Mouse (Mus musculus) left cerebral cortex, postnatal 36 days (tissue): ENCODE measurements at regions not wholly inside any gene's neighbourhood (a gene's known extent, or its start where the extent isn't known, plus 50 kb on each side); places are given as distances from the start of the nearest gene placed in this dataset.

Source experiments
- DNase-seq, 2 experiments: peaks; one replicate each; pipeline ENCODE4 v3.0.0; 2021 to 2022; ENCODE audit warnings: low spot score in 2 of 2, mixed read lengths in 1 of 2
- intact Hi-C: fragments of 180-260 bp; cut with DNase I; formaldehyde crosslinking; loops from one replicate; pipeline ENCODE4 v1.15.1; 2025

GRCm38 (mm10) chr5:74891541-74891940 is 153.0 kb downstream of the Chic2 start:
- intact Hi-C loops = no loop called here
- DNase-seq = no peak

GRCm38 (mm10) chr5:74888934-74889333 is 155.6 kb downstream of the Chic2 start:
- no peak for DNase-seq
- intact Hi-C loops = no loop called here

- no peak for DNase-seq
- intact Hi-C loops = no loop called here
Measured at GRCm38 (mm10) chr5:74885958-74886357, 158.6 kb downstream of the Chic2 start.

- no peak for DNase-seq
- intact Hi-C loops = no loop called here
Measured at GRCm38 (mm10) chr5:74882563-74882962, 162.0 kb downstream of the Chic2 start.

DNA sequence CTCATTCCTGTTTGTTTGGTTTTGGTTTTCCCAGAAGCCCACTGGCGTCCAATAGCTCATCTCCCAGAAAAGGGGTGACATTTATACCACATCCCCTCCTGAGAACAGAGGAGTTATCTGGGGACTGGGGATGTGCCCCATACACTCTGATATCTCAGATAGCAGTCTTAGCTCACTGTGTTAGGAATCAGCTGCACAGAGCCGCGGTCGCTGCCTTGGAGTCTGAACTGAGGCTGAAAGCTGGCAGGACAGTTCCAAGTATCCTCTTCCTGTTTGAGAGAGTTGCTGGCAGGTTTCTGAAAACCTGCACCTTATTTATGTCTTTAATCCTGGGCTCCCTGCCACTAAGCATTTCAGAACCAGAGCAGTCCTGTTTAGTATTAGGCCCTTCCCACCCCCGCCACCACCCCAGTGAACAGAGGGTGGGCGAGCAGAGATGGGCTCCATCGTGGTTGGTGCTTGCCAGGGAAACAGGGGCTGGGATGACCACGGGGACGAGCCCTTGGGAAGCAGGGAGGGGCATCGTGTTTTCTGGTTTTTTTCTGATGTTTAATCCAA is 163.8 kb downstream of the Chic2 start:
- intact Hi-C loops = no loop called here
- no peak for DNase-seq

GRCm38 (mm10) chr5:74880048-74880437 is 164.5 kb downstream of the Chic2 start:
- intact Hi-C loops = no loop called here
- DNase-seq = no peak

DNA sequence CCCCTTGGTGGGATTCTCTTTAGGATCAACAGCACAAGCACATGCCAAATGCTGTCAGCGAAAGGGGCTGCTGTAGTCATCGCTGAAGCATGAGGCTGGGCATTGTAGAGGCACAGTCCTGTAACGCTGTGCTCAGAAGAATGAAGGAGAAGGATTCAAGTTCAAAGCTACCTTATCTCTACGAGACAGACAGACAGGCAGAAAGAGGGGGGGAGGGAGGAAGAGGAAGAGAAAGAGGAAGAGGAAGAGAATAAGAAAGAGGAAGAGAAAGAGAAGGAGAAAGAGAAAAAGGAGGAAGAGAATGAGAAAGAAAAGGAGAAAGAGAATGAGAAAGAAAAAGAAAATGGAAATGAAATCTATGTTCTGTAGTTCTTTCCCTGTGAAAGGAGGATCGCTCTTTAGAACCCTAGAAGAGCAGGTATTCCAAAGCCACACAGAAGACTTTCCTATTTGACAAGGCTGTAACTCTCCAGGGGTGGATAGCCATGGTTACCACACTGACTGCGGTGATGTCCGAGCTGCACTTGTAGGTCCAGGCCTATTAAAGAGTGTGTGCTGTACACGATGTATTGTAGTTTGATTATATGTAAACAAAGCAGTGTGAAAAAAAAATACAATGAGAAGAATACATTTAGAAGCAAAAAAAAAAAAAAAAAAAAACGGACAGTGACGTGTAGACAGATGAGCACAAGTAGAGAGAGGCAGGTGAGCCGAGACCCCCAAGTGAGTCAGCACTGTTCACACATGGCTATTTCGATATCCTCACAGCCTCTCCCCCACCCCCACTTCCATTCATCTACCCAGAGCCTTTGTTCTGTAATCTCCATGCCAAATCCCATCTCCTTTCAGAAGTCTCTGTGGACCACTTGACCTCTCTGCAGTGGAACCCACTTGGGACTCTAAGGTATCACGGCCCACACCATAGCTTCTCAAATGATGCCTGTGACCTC is 165.2 kb downstream of the Chic2 start:
- intact Hi-C loops = no loop called here

GRCm38 (mm10) chr5:74877595-74877994 is 167.0 kb downstream of the Chic2 start:
- intact Hi-C loops = no loop called here
- no peak for DNase-seq

More for the DNA sequence above, 165.2 kb downstream of the Chic2 start:
- no peak for DNase-seq

DNA sequence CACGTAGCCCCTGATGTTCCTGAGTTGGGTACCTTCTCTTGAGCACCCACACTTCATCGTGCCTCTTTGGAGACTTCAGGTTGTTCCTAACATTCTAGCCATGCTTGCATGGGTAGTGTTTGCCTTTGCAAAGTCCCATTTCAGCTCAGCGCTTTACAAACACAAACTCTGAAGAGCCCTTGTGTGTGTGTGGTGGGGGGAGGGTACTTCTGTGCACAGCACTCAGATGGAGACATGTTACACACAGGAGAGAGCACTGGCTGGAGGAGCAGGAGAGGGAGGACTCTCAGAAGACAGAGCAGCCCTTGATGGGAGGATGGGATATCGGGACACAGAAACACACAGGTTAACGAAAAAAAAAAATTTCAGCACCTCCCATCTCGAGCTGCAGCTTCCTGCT is 167.4 kb downstream of the Chic2 start:
- DNase-seq = no peak
- intact Hi-C loops = no loop called here

GRCm38 (mm10) chr5:74874691-74875090 is 169.9 kb downstream of the Chic2 start:
- intact Hi-C loops = no loop called here
- DNase-seq = no peak

DNA sequence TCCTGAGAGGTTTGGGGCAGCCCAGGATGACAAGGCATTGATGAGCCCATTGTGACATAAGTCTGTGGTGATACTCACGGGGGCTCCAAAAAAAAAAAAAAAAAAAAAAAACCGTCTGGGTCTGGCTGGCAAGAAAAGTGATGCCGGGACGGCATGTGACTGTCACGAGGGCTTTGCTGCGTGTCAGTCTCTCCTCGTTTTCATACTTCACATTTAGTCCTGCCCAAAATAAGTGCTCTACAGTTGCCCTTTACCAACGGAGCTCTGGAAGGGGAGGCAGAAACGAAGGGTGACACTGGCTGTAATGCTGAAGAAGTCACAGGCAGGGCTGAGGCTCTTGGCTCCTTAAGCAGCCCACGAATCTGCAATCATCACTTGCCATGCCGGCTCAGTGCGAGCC is 167.9 kb upstream of the Lnx1 start:
- no peak for DNase-seq

GRCm38 (mm10) chr5:74867113-74867785 is 164.5 kb upstream of the Lnx1 start:
- DNase-seq = no peak
- intact Hi-C loops = no loop called here

More for the DNA sequence above, 167.9 kb upstream of the Lnx1 start:
- intact Hi-C loops = no loop called here

DNA sequence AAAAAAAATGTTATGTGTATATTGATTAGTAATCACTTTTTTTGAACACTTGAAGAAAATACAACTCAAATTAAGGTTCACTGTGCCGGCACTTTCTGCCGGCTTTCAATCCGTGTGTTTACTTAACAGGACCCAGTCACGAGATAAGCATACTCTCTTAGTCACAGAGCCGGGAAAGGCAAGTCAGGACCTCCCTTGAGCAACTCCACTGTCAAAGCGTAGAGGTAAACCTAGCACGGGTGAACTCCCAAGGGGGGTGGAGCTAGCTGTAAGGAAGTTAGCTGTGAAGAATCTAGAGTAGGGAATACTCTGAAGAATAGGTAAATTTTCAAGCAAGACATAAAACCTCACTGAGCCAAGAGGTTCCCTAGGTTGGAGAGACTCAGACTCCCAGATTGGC is 164.0 kb upstream of the Lnx1 start:
- no peak for DNase-seq

GRCm38 (mm10) chr5:74865446-74865845 is 162.7 kb upstream of the Lnx1 start:
- intact Hi-C loops = no loop called here
- DNase-seq = no peak

More for the DNA sequence above, 164.0 kb upstream of the Lnx1 start:
- intact Hi-C loops = no loop called here

GRCm38 (mm10) chr5:74864540-74865157 is 161.9 kb upstream of the Lnx1 start:
- intact Hi-C loops = no loop called here
- DNase-seq = no peak

DNA sequence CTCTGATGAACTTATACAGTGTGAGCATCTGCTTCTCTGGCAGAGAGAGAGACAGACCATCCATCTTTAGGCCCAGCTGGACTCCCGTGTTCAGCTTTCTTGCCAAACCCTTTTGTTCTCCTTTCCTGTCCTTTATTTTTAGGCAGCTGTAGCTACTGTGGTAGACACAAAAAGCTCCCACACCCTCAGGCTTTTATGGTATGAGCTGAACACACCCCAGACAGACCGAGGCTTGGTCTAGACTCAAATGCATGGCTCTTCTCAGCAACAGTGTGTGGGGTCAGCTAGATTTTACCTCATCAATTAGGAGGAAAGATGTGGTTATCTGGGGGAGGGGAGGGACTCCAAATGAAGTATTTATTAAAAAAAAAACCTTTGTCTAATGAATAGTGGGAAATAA is 158.6 kb upstream of the Lnx1 start:
- DNase-seq = no peak
- intact Hi-C loops = no loop called here

DNA sequence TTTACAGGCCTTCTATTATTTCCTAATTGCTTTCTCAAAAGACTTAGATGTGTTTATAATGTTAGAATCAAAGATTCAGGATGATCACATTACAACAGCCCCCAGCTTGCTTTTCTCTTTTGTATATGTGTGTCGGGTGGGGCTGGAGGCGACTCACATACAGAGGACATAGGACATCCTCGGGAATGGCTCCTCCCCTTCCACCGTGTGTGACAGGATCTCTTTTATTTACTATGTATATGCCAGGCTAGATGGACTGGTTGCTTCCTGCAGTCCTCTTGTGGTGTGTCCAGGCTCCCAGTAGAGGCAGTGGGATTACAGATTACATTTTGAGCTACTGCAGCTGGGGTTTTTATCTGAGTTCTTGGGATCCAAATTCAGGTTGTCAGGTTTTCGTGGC is 155.1 kb upstream of the Lnx1 start:
- intact Hi-C loops = no loop called here
- no peak for DNase-seq

DNA sequence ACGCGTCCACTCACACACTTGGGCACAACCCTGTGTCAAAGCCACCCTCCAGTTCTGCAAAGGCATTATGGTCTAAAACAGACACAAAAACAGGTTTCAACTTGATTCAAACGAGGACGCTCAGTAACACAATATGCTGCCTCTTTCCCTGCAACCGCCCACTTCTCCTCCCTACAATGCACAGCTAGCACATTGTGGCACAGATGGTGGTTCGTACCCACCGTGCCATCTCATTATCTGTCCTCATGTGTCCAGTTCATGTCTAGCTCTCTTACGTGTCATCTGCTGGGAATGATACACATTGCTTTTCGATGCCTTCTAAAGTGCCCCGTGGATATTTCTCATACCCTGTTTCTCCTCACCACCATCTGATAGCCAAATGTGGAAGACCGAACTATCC is 154.4 kb upstream of the Lnx1 start:
- peak; percentile 54 to 61 for DNase-seq
- intact Hi-C loops = no loop called here

GRCm38 (mm10) chr5:74847824-74848223 is 145.1 kb upstream of the Lnx1 start:
- no peak for DNase-seq
- intact Hi-C loops = no loop called here

DNA sequence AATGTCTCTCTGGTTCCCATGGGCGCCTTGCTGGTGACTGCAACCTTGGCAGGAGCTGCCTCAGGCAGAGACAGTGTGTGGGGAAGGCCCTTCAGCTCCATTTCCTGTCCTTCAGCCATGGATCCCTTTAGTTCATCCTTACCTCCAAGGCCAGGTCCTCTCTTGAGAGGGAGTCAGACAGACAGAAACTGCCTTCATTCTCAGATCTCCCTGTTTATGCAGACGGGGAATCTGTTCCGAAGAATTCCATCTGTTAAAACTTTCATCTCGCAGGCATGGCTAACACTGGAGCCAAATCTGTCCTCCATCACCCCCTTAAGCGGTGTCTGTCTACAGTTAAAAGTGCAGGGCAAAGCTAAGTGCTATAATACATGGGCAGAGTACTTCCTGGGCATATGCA is 144.0 kb upstream of the Lnx1 start:
- peak in 1 of 2 experiments; percentile 8 for DNase-seq
- intact Hi-C loops = no loop called here
